Mouse (Mus musculus) liver, adult (tissue): Measurements from ENCODE around the gene Pros1.

Experiments
- GATA4 ChIP-seq: IDR thresholded peaks from 2 replicates; pipeline ENCODE4 v1.6.1; 2014; ENCODE audit warnings: mild to moderate bottlenecking, low read length; ENCODE audit not compliant: insufficient replicate concordance

Gene Pros1

DNA sequence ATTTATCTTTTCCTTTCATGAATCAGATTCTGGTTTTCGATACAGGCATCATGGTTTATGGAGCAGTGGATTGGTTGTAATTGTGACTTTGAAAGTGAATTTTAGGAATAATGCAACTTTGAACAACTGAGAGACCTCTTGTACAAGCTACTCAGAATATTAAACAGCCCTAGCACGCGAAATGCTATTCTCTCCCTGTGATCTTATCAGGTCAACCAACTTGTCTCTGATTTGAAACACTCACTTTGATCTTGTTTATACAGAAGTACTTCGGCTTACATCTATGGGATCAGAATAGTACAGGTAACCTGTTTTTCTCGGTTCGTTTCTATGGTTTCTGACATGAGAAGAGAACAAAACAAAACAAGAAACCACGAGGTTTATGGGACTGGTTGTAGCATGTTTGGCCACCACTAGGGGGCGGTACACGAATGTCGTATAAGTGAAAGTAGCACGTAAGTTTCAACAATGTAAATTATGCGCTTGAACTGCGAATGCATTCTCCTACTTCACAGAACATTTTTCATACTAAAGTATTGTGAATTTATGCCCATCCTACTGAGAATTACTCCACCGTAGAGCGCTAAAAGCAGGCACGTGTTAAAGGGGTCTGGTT is 86.4 kb downstream of the Pros1 start:
- TF ChIP-seq GATA4: no peak

DNA sequence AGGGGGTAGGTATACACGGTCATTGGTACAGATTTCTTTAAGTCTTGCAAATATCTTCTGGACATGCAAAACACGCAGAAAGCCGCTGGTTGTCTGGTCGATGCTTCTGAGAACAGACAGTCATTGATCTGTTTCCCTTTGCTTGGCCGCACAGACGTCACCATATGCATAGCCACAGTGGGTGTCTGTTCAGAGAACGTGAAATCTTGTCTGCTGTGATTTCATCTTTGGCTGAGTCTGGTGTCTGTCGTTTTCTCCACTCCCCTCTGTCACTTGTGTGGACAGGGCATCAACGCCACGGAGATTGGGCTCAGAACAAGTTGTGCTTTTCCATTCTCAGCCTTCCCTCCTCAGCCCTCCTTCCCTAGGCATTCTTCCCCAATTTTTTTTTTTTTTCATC is 87.7 kb downstream of the Pros1 start:
- no peak for TF ChIP-seq GATA4

GRCm38 (mm10) chr16:62942418-62943410 is 88.6 kb downstream of the Pros1 start:
- TF ChIP-seq GATA4: no peak

DNA sequence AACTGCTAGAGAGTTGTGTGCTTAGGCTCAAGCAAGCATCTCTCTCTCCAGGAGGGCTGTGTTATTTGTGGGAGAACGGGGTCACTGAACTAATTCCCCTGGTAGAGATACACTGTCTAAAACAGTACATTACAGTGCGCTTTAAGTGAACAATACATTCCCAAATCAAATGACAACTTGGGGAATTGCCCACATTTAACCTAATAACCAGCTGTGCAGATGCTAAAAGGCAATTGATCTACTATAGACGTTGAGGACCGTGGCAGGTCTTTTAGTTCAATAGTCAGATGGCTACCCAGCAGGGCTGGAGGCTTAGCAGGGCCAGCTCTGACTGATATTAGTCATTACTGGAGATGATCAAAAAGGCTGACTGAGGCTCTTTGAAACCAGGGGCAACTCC is 104.4 kb downstream of the Pros1 start:
- no peak for TF ChIP-seq GATA4

DNA sequence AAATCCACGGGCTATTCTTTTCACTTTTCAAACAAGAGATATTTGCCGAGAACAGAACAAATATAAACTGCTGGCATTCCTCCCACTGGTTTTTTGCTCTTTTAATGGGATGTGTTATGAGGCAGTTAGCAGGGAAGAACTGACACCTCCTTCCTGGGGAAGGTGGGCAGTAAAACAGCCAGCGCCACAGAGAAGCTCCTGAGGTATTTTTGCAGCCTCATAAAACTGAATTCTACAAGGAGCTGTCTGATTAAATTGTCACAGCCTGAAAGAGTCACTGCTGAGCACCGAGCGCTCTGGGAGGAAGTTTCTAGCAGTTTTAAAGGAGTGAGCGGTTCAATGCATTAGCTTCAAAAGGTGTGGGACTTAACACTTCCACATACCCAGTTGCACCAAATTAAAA is 110.3 kb downstream of the Pros1 start:
- TF ChIP-seq GATA4: no peak

DNA sequence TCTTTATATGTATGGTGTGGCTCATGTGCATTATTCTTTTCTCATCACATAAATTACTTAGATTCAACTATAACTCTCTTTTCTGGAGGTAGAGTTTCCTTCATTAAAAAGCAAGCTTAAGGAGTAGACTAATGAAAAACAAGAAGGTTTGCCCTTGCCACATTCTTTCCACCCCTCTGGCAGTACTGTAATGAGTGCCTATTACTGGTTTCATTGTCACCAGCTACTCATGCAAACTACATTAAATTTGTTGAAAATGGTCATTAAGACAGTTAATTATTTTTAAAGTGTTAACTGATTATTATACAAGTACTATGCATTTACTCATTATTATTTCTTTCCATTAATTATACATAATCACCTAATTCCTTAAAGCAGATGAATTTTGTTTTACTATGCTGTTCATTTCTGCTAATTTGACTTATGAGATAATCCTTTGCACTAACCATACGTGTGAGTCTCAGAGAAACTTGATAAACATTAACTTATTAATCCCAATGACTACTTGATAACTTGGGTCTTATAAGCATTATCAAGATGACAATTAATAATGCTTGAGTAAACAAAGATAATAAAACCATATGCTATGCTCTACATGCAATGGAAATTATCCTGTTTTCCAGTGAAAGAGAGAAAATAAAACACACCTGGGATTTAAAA is 117.7 kb downstream of the Pros1 start:
- no peak for TF ChIP-seq GATA4

DNA sequence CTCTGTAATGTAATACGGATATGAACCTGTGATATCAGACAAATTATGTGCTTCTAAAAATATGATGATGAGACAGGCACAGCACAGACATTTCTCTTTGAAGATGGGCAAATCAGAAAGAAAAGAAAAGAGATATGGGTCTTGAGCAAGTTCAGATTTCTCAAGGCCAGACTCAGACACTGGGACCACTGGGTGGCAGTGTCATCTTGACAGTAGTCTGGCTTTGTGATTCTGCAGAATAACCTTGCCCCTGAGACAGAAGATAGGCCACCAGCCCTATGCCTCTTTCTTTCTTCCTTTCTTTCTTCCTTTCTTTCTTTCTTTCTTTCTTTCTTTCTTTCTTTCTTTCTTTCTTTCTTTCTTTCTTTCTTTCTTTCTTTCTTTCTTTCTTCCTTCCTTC is 120.8 kb downstream of the Pros1 start:
- TF ChIP-seq GATA4: no peak
